Mouse (Mus musculus): ENCODE data around the gene Lypd5. TPM values are rescaled to one million over a fixed set of nuclear protein-coding genes. Genes with fewer than 3 reads are reported as not detected.

Gene Lypd5
- total and polyA plus RNA-seq, 3 experiments: not detected

DNA sequence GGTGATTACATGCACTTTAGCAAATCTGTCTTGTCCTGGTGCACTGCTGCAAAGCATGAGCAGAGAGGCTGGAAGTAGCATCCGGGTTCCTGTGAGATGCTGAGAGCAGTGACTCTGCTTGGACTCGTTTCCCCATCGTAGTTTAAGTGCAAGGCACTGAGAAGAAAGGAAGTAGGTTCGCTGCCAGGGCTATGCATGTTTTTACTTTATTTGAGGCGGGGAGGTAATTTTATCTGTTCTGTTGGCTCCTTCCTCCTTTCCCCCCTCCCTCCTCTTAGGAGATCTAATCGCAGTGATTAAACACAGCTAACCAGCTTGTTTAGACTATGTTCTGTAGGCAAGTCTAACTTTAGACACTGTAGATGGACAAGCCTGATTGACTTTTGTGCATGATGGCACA is 30.1 kb upstream of the Lypd5 start:
- Histone ChIP-seq H3K27me3 (ENCODE audit: control insufficient read depth, insufficient read depth, low read length) (no peaks in the 10 kb centered on the region), H3K79me2 (replicated peaks; ENCODE audit: control insufficient read depth, insufficient read depth, low read length) (no peaks in the 10 kb centered on the region), H3K36me3 (ENCODE audit: control insufficient read depth, insufficient read depth, low read length) (no peaks in the 10 kb centered on the region), H3K4me3 (no peak overlapping the region), H3K9ac (ENCODE audit: low read depth, low read length) (no peak overlapping the region), H3K4me1 (ENCODE audit: control insufficient read depth, insufficient read depth, low read length) (peaks cover 5% of the 10 kb centered on the region), H3K27ac (no peak overlapping the region)
- no peak for DNase-seq
- intact Hi-C loops (cut with DNase I): loop anchor here (5.0 kb wide), 4 partner anchors 68 to 568 kb away; partner anchors contain the start of genes Pinlyp and Xrcc1
- WGBS: 45% methylated on average over 6 of the region's 6 CpGs
- TF ChIP-seq CTCF (IDR thresholded peaks at IDR 0.05) (no peak), POLR2A (IDR thresholded peaks at IDR 0.05; ENCODE audit: insufficient read depth, low read depth, low read length) (no peak), EP300 (IDR thresholded peaks at IDR 0.05; ENCODE audit: insufficient read depth, low read depth, low read length) (no peak)

DNA sequence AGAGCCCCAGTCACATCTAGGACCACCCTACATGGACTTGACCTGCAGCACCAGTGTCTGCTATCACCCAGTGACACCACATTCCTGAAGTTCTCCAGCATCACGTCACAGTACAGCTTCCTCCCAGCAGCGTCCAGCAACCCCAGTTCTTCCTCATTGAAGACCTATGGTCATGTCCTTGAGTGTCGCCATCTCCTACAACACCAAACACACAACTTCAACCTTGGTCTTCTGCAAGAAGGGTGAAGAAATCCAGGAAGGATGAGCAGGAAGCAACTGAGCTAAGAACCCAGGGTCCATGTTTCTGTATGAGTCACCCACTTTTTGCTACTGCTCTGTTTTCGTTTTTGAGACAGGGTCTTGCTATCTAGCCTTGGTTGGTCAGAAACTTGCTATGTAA is 26.4 kb upstream of the Lypd5 start:
- WGBS: 63% methylated on average over 4 of the region's 4 CpGs
- no peaks in the 10 kb centered on the region for H3K4me1 ChIP-seq (ENCODE audit: control insufficient read depth, insufficient read depth, low read length)

DNA sequence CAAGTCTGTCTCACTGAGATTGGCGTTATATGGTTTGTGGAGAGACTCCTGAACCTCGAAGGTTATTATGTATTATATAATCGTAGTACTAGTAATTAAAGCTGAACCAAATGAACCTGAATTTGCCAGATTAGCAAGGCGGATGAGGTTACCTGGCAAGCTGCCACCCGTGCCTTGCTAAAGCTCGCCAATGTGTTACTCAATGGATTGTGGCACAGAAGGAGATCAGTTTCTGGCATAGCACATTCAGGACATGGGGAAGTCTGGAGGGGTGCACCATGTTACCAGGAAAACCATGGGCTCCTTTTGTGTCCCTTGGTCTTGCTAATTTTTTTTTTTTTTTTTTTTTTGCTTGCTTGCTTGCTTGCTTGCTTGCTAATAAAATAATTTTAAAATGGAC is 23.8 kb upstream of the Lypd5 start:
- 87% methylated on average over 6 of the region's 6 CpGs for WGBS

More for the DNA sequence above, 26.4 kb upstream of the Lypd5 start:
- no peak for DNase-seq
- Histone ChIP-seq H3K4me3 (no peak overlapping the region), H3K27ac (no peak overlapping the region), H3K9ac (ENCODE audit: low read depth, low read length) (no peak overlapping the region), H3K27me3 (ENCODE audit: control insufficient read depth, insufficient read depth, low read length) (no peaks in the 10 kb centered on the region), H3K36me3 (ENCODE audit: control insufficient read depth, insufficient read depth, low read length) (no peaks in the 10 kb centered on the region), H3K79me2 (replicated peaks; ENCODE audit: control insufficient read depth, insufficient read depth, low read length) (no peaks in the 10 kb centered on the region)
- intact Hi-C loops (cut with DNase I): no loop called here
- TF ChIP-seq POLR2A (IDR thresholded peaks at IDR 0.05; ENCODE audit: insufficient read depth, low read depth, low read length) (no peak), CTCF (IDR thresholded peaks at IDR 0.05) (no peak), EP300 (IDR thresholded peaks at IDR 0.05; ENCODE audit: insufficient read depth, low read depth, low read length) (no peak)

DNA sequence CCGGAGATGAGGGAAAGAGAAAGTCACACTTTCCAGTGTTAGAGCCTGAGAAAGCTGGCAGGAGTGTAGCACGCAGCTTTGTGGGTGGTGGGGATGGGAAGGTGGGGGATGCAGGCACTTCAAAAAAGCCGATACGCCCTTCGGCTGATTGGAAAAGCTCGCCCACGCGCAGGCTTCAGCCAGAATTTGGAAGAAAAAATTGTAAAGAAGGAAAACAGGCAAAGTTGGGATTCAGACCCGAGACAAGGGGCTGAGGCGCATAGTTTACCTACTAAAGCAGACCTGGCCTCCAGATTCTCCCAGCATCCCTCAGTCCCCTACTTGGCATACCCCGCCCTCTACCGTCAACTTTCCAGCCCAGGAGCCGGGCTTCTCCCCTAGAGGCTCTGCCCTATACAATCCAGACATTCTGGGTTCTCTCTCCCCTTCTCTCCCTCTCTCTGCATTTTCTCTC is 23.3 kb upstream of the Lypd5 start:
- DNase-seq: no peak
- Histone ChIP-seq H3K4me1 (ENCODE audit: control insufficient read depth, insufficient read depth, low read length) (no peaks in the 10 kb centered on the region), H3K36me3 (ENCODE audit: control insufficient read depth, insufficient read depth, low read length) (no peaks in the 10 kb centered on the region), H3K27ac (no peak overlapping the region), H3K27me3 (ENCODE audit: control insufficient read depth, insufficient read depth, low read length) (no peaks in the 10 kb centered on the region), H3K4me3 (no peak overlapping the region), H3K9ac (ENCODE audit: low read depth, low read length) (no peak overlapping the region), H3K79me2 (replicated peaks; ENCODE audit: control insufficient read depth, insufficient read depth, low read length) (no peaks in the 10 kb centered on the region)
- intact Hi-C loops (cut with DNase I): no loop called here
- no peak for TF ChIP-seq EP300 (IDR thresholded peaks at IDR 0.05; ENCODE audit: insufficient read depth, low read depth, low read length)
- TF ChIP-seq POLR2A (IDR thresholded peaks at IDR 0.05; ENCODE audit: insufficient read depth, low read depth, low read length): no peak
- no peak for TF ChIP-seq CTCF (IDR thresholded peaks at IDR 0.05)
- WGBS: 6% methylated on average over 13 of the region's 13 CpGs

More for the DNA sequence above, 23.8 kb upstream of the Lypd5 start:
- H3K27ac ChIP-seq: no peak overlapping the region
- intact Hi-C loops (cut with DNase I): no loop called here
- H3K36me3 ChIP-seq (ENCODE audit: control insufficient read depth, insufficient read depth, low read length): no peaks in the 10 kb centered on the region
- no peak overlapping the region for H3K4me3 ChIP-seq
- no peak for TF ChIP-seq POLR2A (IDR thresholded peaks at IDR 0.05; ENCODE audit: insufficient read depth, low read depth, low read length)
- TF ChIP-seq EP300 (IDR thresholded peaks at IDR 0.05; ENCODE audit: insufficient read depth, low read depth, low read length): no peak
- TF ChIP-seq CTCF (IDR thresholded peaks at IDR 0.05): no peak
- no peaks in the 10 kb centered on the region for H3K27me3 ChIP-seq (ENCODE audit: control insufficient read depth, insufficient read depth, low read length)
- H3K4me1 ChIP-seq (ENCODE audit: control insufficient read depth, insufficient read depth, low read length): no peaks in the 10 kb centered on the region
- no peak for DNase-seq
- no peaks in the 10 kb centered on the region for H3K79me2 ChIP-seq (replicated peaks; ENCODE audit: control insufficient read depth, insufficient read depth, low read length)
- no peak overlapping the region for H3K9ac ChIP-seq (ENCODE audit: low read depth, low read length)

DNA sequence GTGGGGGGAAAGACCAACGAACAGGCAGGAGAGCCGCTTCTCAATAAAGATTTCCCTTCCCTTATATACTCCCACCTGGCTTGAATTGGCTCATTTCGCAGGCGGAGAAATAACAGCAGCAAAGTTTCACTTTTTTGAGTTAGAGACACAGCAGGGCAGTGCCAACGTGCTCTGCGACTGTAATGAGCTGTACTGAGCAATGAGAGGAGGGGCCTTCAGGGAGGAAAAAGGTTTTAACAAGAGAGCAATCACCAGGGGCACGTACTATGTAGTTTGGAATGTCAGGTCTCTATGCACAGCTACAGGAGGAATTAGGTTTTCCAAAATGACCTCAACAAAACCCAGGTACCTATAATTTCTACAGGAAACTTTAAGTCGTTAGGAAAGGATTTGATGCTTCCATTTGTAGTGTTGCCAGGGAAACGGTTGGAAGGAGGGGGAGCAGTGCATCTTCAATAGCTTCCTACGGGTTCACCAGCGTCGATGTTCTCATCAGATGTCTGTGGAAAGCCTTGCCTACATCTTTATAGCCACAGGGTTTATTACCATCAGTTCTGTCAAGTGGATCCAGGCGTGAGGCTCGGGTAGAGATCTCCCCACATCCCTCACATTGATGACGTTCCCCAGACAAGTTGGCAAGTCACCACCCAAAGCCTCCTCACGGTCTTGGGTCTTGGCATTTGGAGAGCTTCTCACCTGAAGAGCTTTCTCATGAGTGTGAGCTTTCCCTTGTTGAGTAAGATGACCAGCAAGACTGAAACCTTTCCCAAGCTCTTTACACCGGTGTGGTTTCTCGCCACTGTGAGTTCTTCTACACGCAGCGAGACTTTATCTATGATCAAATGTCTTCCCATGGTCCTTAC is 22.5 kb upstream of the Lypd5 start:
- Histone ChIP-seq H3K27ac (no peak overlapping the region), H3K4me3 (no peak overlapping the region), H3K9ac (ENCODE audit: low read depth, low read length) (no peak overlapping the region), H3K36me3 (ENCODE audit: control insufficient read depth, insufficient read depth, low read length) (no peaks in the 10 kb centered on the region), H3K79me2 (replicated peaks; ENCODE audit: control insufficient read depth, insufficient read depth, low read length) (no peaks in the 10 kb centered on the region), H3K27me3 (ENCODE audit: control insufficient read depth, insufficient read depth, low read length) (no peaks in the 10 kb centered on the region), H3K4me1 (ENCODE audit: control insufficient read depth, insufficient read depth, low read length) (no peaks in the 10 kb centered on the region)
- 46% methylated on average over 20 of the region's 20 CpGs for WGBS
- no peak for DNase-seq
- intact Hi-C loops (cut with DNase I): no loop called here
- TF ChIP-seq CTCF (IDR thresholded peaks at IDR 0.05) (no peak), POLR2A (IDR thresholded peaks at IDR 0.05; ENCODE audit: insufficient read depth, low read depth, low read length) (no peak), EP300 (IDR thresholded peaks at IDR 0.05; ENCODE audit: insufficient read depth, low read depth, low read length) (no peak)

All from heart, adult 2 months (tissue).